8 mouse cellular contexts compared by ENCODE assay signal in the genomic region with DNA sequence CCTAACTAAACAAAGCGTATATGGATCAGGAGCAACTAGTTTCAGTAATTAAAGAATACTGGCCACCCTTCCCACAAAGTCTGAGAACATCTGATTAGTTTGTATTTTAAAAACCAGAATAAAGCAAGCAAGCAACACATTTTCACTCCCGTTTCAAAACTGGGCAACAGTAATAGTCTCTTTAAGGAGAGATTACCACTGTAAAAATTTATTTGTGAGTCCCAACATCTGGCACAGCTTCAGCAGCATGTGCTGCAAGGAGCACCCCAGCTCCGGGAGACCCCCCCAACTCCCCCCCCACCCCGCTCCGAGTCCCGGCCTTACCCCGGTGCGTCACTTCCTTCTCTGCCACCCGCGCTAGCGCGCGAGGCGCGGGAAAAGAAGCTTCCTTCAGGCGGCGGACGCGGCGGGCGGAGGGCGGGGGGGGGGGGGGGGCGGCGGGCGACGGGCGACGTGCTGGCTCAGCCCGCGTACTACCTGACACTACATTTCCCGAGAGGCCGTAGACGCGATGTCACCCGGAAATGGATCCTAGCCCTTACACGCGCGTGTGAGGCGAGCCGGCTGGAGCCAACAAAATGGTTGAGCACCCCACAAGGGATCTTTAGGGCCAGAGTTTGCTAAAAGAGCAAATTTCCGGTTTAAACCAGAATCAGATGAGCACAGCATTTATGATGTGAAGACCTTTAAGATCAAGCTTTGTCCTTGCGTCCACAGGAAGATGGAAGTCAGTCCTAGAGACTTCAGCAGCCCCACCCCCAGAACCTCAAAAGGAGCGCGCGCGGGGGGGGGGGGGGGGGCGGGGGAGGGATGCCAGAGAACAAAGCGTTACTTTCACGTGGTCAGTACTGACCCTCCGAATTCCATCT. TPM values are rescaled to one million over a fixed set of nuclear protein-coding genes. Genes with fewer than 3 reads are reported as not detected.
DNase-seq lines count a peak whose midpoint lies in the region; ATAC-seq and TF ChIP-seq lines count a peak whose summit lies in the region.

No protein-coding gene starts in this region.

- H3K4me3 ChIP-seq in G1E (ENCODE audit: low read depth, low read length) = peak overlapping the region; percentile 62
- H3K4me3 ChIP-seq in forebrain, postnatal 0 days (ENCODE audit: low read depth, low read length) = peak overlapping the region; percentile 40
- H3K4me3 ChIP-seq in lung, embryonic 14.5 days (ENCODE audit: low read depth, low read length) = peak overlapping the region; percentile 50

- TF ChIP-seq CTCF in G1E (IDR thresholded peaks at IDR 0.05; ENCODE audit: low read depth, low read length) = no peak
- TF ChIP-seq CTCF in forebrain, postnatal 0 days (IDR thresholded peaks at IDR 0.05; ENCODE audit: low read depth) = no peak
- no peak for TF ChIP-seq CTCF in lung, embryonic 14.5 days (IDR thresholded peaks at IDR 0.05; ENCODE audit: low read depth)

- ATAC-seq in G1E (ENCODE audit: extremely low read depth, insufficient number of reproducible peaks, low FRiP score, poor library complexity, severe bottlenecking) = peak; percentile 91
- ATAC-seq in forebrain, postnatal 0 days = peak; percentile 97
- ATAC-seq in lung, embryonic 14.5 days (ENCODE audit: insufficient read depth) = peak; percentile 96
- peak; percentile 95 for ATAC-seq in neutrophil, adult 5-6 weeks (ENCODE audit: extremely low read depth, insufficient number of reproducible peaks, low FRiP score, poor library complexity, severe bottlenecking)

- no peaks in the 10 kb centered on the region for H3K9me3 ChIP-seq in G1E (replicated peaks)
- no peaks in the 10 kb centered on the region for H3K9me3 ChIP-seq in forebrain, postnatal 0 days (ENCODE audit: low read length)
- no peaks in the 10 kb centered on the region for H3K9me3 ChIP-seq in lung, embryonic 14.5 days (ENCODE audit: low read depth, low read length)

- H3K4me2 ChIP-seq in forebrain, postnatal 0 days (ENCODE audit: low read depth) = peak overlapping the region; percentile 59
- peak overlapping the region; percentile 65 for H3K4me2 ChIP-seq in lung, embryonic 14.5 days

- peaks cover 13% of the 10 kb centered on the region for H3K36me3 ChIP-seq in G1E (replicated peaks)
- H3K36me3 ChIP-seq in forebrain, postnatal 0 days (ENCODE audit: insufficient read depth) = no peaks in the 10 kb centered on the region
- peaks cover 24% of the 10 kb centered on the region for H3K36me3 ChIP-seq in lung, embryonic 14.5 days (ENCODE audit: insufficient read depth)

- H3K4me1 ChIP-seq in G1E (ENCODE audit: insufficient read depth, low read depth, low read length) = peaks cover 6% of the 10 kb centered on the region
- H3K4me1 ChIP-seq in forebrain, postnatal 0 days (ENCODE audit: insufficient read depth) = peaks cover 3% of the 10 kb centered on the region; the same call in 1 of the 2 replicates
- no peaks in the 10 kb centered on the region for H3K4me1 ChIP-seq in lung, embryonic 14.5 days (ENCODE audit: insufficient read depth)

- peak; percentile 76 for DNase-seq in G1E (ENCODE audit: low spot score)
- DNase-seq in cerebellum, adult 18-20 months = peak; percentile 79 to 84
- peak; percentile 94 for DNase-seq in forebrain, postnatal 0 days
- DNase-seq in heart, postnatal 4 days = peak; percentile 86
- DNase-seq in layer of hippocampus, adult 8-10 months (ENCODE audit: low spot score in 2 of 2) = peak; percentile 69 to 89
- peak; percentile 93 for DNase-seq in lung, embryonic 14.5 days
- peak; percentile 82 for DNase-seq in testis, postnatal 14 days (ENCODE audit: low spot score)

- WGBS in forebrain, postnatal 0 days = 4% methylated on average over 28 of the region's 50 CpGs
- WGBS in lung, embryonic 14.5 days = under 1% methylated on average over 29 of the region's 50 CpGs

- H3K27me3 ChIP-seq in G1E (ENCODE audit: insufficient read depth, low read length) = no peaks in the 10 kb centered on the region
- no peaks in the 10 kb centered on the region for H3K27me3 ChIP-seq in forebrain, postnatal 0 days (ENCODE audit: insufficient read depth, low read length)
- no peaks in the 10 kb centered on the region for H3K27me3 ChIP-seq in lung, embryonic 14.5 days (ENCODE audit: insufficient read depth, low read length)

- H3K9ac ChIP-seq in forebrain, postnatal 0 days = peak overlapping the region; percentile 47
- H3K9ac ChIP-seq in lung, embryonic 14.5 days = peak overlapping the region; percentile 59

- peak overlapping the region; percentile 90 for H3K27ac ChIP-seq in forebrain, postnatal 0 days (ENCODE audit: low read depth, low read length)
- H3K27ac ChIP-seq in lung, embryonic 14.5 days (ENCODE audit: low read depth) = peak overlapping the region; percentile 96

RNA-seq across cellular contexts. Expression of gene Zcchc13, which starts 13.6 kb away (rescaled TPM):
- total RNA-seq in G1E (2014; fragmentation: Nextera tagmentation) (not detected in 2 replicates), G1E (2017) (not detected in 2 replicates)
- not detected in 2 replicates for polyA plus RNA-seq in G1E (2012)
- total RNA-seq in forebrain, postnatal 0 days (2014; rRNA removed) = not detected in 2 replicates
- not detected in 2 replicates for polyA plus RNA-seq in forebrain, postnatal 0 days (2015; fragmentation: Nextera tagmentation; extraction: Ambion mirVana)
- total RNA-seq in heart, postnatal 4 days (2021) = not detected
- total RNA-seq in layer of hippocampus, adult 8-10 months (2022) = not detected
- not detected in 2 replicates for polyA plus RNA-seq in lung, embryonic 14.5 days (2014; fragmentation: Nextera tagmentation; extraction: Ambion mirVana)
- total RNA-seq in neutrophil, adult 5-6 weeks (2017) = not detected in 2 replicates

Comparison
In these comparisons a context has a peak if more than half of its experiments do, and no peak if none do; other contexts are left out.
1. Peak in every context shown above with its lines: DNase-seq, ATAC-seq, H3K4me3 ChIP-seq and H3K27ac ChIP-seq.